Mouse (Mus musculus): ENCODE measurements around the gene Olfr1388.
A peak's percentile ranks its signal among the peaks of the same experiment; 100 is the strongest.
"Not testable (repeated sequence)": the region's sequence is repeated elsewhere in the genome, so short reads cannot be mapped to it uniquely, and the experiment has no call there.

The Olfr1388 gene

GRCm38 (mm10) chr11:49436411-49436810 lies at the start of gene Olfr1388:
Gene Olfr1388 (plus strand): TSS chr11:49436624.
- DNase-seq (ENCODE audit: low spot score in 2 of 2), result no peak

DNA sequence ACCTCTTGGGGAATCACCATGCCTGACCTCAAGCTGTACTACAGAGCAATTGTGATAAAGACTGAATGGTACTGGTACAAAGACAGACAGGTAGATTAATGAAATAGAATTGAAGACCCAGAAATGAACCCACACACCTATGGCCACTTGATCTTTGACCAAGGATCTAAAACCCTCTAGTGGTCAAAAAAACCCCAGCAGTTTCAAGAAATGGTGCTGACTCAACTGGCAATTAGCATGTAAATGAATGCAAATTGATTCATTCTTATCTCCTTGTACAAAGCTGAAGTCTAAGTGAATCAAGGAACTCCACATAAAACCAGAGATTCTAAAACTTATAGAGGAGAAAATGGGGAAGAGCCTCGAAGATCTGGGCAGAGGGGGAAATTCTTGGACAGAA lies 43.7 kb upstream of the Olfr1388 start:
- not testable (repeated sequence) for DNase-seq (ENCODE audit: low spot score in 2 of 2)

- DNase-seq (ENCODE audit: low spot score in 2 of 2), result no peak
Observed at GRCm38 (mm10) chr11:49406784-49407183, 29.6 kb upstream of the Olfr1388 start.

GRCm38 (mm10) chr11:49410540-49410939 lies 25.9 kb upstream of the Olfr1388 start:
- DNase-seq (ENCODE audit: low spot score in 2 of 2), result no peak

GRCm38 (mm10) chr11:49422767-49423166 lies 13.7 kb upstream of the Olfr1388 start, which contains the start of gene Olfr1389:
Gene Olfr1389 (plus strand): TSS chr11:49423067.
- no peak for DNase-seq (ENCODE audit: low spot score in 2 of 2)

DNA sequence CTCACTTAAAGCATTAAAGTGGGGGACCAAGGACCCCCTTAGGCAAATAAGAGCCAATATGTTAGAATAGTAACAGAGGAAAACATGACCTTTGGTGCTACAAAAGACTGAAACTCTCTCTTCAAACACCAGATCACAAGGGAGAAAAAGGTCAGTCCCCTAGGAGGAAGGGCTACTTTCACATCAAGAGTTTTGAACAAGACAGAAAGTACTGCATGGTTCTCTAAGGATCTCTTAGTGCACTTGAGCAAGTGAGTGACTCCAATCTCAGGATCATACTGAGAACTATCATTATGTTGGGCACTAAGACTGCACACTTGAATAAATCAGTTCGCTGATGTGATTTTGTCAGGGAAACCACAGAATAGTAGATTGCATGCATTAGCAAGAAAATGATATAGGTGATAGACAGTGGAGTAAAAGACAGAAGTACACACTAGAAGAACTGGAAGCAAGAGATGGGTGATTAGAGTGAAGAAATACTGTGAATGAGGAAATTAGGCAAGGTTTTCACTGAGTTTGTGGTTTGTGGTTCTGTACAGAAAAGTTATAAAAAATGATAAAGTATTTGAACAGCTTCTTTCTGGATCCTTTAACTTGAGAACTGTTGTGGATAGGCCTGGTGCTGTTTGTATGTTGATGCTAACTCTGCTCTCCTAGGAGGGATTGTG lies 11.0 kb upstream of the Olfr1388 start:
- DNase-seq (ENCODE audit: low spot score in 2 of 2), result no peak

- DNase-seq (ENCODE audit: low spot score in 2 of 2), result peak; percentile 29 to 35
Observed at GRCm38 (mm10) chr11:49429641-49430040, 6.8 kb upstream of the Olfr1388 start.

DNA sequence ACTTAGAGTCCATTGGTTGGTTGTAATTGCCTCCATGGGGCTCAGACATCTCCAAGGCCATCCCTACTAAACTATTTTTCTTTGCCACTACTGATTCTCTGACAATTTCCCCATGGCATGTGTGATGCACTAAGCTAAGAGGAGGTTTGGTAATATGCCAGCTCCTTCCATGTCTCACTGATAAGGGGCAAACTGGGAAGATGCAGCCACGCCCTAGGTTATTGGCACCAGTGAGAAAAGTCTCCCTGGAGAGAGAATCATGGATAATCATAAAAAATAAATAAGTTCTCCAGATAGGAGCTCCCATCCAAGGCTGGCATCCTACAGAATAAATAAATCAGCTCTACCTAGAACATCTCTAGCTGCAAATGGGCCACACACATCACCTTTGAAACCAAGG lies 18.6 kb downstream of the Olfr1388 start, which contains the start of gene Olfr1387:
Gene Olfr1387, plus strand, starts transcription at position 301 of the 400 bp plus-strand sequence.
- no peak for DNase-seq (ENCODE audit: low spot score in 2 of 2)

DNA sequence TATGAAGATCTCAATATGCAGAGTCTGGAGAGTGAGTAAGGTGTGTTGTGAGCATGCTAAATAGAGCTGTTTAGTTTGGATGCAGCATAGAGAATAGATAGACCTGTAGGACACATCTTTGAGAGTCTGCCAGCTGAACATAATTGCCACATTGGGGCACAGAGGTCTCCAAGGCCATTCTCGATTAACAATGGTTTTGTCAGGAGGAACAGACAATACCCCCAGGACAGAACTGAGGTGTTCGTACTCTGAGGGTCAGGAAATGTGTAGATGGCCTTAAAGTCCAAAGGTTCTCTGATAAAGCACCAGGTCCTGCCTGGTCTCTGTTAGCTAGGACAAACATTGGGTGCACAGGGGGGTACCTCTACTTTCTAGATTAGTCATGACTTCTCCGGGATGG lies 28.3 kb downstream of the Olfr1388 start, which contains the start of gene Olfr1386:
Gene Olfr1386, plus strand, starts transcription at position 301 of the 400 bp plus-strand sequence.
- not testable (repeated sequence) for DNase-seq (ENCODE audit: low spot score in 2 of 2)

- no peak for DNase-seq (ENCODE audit: low spot score in 2 of 2)
Observed at GRCm38 (mm10) chr11:49485973-49486372, 49.5 kb downstream of the Olfr1388 start.

DNA sequence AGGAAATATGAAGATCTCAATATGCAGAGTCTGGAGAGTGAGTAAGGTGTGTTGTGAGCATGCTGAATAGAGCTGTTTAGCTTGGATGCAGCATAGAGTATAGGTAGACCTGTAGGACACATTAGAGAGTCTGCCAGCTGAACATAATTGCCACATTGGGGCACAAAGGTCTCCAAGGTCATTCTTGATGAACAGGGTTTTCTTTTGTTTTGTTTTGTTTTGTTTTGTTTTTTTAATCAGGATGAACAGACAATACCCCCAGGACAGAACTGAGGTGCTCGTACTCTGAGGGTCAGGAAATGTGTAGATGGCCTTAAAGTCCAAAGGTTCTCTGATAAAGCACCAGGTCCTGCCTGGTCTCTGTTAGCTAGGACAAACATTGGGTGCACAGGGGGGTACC lies 52.3 kb downstream of the Olfr1388 start, which contains the start of gene Olfr1385:
Gene Olfr1385, plus strand, starts transcription at position 301 of the 400 bp plus-strand sequence.
- DNase-seq (ENCODE audit: low spot score in 2 of 2), result not testable (repeated sequence)

Measured in right cerebral cortex, postnatal 10 days (tissue).